Mouse (Mus musculus) midbrain, embryonic 15.5 days (tissue): ENCODE measurements around the gene Gatd1. TPM values are rescaled to one million over a fixed set of nuclear protein-coding genes. Genes with fewer than 3 reads are reported as not detected.

ENCODE experiments used
- ATAC-seq: fragments of 200-750 bp; cut with Nextera tagmentation; replicated peaks from 2 replicates; pipeline ENCODE4 v1.8.0; 2017; ENCODE audit warnings: moderate TSS enrichment
- H3K27ac ChIP-seq: fragments of 300-500 bp; sonication (generic); 2 replicates; pipeline ENCODE4 v1.5.1; 2015; ENCODE audit warnings: mild to moderate bottlenecking, inconsistent platforms
- H3K27me3 ChIP-seq: fragments of 300-500 bp; sonication (generic); replicated peaks from 2 replicates; pipeline ENCODE4 v1.6.1; 2015; ENCODE audit warnings: inconsistent platforms
- H3K36me3 ChIP-seq: fragments of 300-500 bp; sonication (generic); replicated peaks from 2 replicates; pipeline ENCODE4 v1.6.1; 2015; ENCODE audit warnings: inconsistent platforms
- H3K4me1 ChIP-seq: fragments of 300-500 bp; sonication (generic); 2 replicates; pipeline ENCODE4 v1.6.1; 2015; ENCODE audit warnings: inconsistent platforms
- H3K4me2 ChIP-seq: fragments of 300-500 bp; sonication (generic); 2 replicates; pipeline ENCODE4 v1.6.1; 2015; ENCODE audit warnings: inconsistent platforms, mild to moderate bottlenecking, moderate library complexity
- H3K4me3 ChIP-seq: fragments of 300-500 bp; sonication (generic); 2 replicates; pipeline ENCODE4 v1.5.1; 2015; ENCODE audit warnings: mild to moderate bottlenecking, inconsistent platforms
- H3K9ac ChIP-seq: fragments of 300-500 bp; sonication (generic); 2 replicates; pipeline ENCODE4 v1.6.1; 2015; ENCODE audit warnings: mild to moderate bottlenecking, inconsistent platforms
- H3K9me3 ChIP-seq: fragments of 300-500 bp; sonication (generic); 2 replicates; pipeline ENCODE4 v1.6.1; 2016; ENCODE audit warnings: inconsistent platforms
- WGBS: fragments of 180-500 bp; shearing (Covaris S2); methylation state at CpG from one replicate; pipeline ENCODE4 v1.1.7; 2015; ENCODE audit warnings: mixed read lengths; 5-methylcytosine and 5-hydroxymethylcytosine counted together
- polyA plus RNA-seq: library from polyadenylated mRNA; unstranded; fragments of >200 nt; fragmentation: Nextera tagmentation; extraction: Ambion mirVana; gene quantifications from 2 replicates; pipeline ENCODE4 v1.2.1, GENCODE M21; 2015

The Gatd1 gene
- polyA plus RNA-seq, result 57.2 and 59.5 TPM in 2 replicates

GRCm38 (mm10) chr7:141413809-141414584 is at the start of gene Gatd1:
TSS of gene Gatd1 (minus strand) at chr7:141414136.
- peak; percentile 84 for ATAC-seq

DNA sequence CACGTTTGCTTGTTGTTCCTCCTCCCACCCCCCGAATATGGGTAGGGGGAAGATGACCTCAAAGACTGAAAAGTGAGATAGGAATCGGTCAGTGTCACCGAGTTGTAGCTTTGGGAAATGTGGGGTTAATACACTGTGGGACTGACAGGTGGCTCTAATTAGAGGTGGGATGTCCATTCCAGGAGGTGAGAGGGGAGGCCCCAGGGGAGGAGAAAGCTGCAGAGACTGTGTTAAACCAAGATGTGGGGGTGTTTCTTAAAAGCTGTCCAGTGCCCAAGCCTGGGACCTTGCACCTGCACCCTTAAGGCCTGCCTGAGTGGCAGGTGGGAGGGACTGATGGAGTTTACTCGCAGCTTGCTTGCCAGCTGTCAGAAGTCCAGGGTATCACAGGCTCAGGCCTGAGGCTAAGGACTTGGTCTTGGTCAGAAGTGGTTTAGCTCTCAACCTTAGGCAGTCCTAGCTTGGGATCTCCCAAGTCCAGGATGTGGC is 48.4 kb upstream of the Gatd1 start:
- Histone ChIP-seq H3K27me3 (peaks cover 65% of the 10 kb centered on the region), H3K9ac (0 out of 2 replicates have a peak overlapping the region, but pooled peaks have one; percentile 40), H3K9me3 (no peaks in the 10 kb centered on the region), H3K27ac (no peak overlapping the region), H3K36me3 (0 out of 2 replicates have a peak, but pooled peaks cover 4% of the 10 kb centered on the region), H3K4me2 (peak overlapping the region; percentile 59), H3K4me3 (peak overlapping the region; percentile 38), H3K4me1 (peaks cover 20% of the 10 kb centered on the region)
- WGBS, result 24% methylated on average over 5 of the region's 5 CpGs
- no peak for ATAC-seq

More at GRCm38 (mm10) chr7:141413809-141414584, at the start of gene Gatd1:
- Histone ChIP-seq H3K4me3 (peak within 1 kb of the TSS; percentile 76), H3K9ac (peak within 1 kb of the TSS; percentile 90), H3K27ac (peak within 1 kb of the TSS; percentile 90), H3K4me2 (peak within 1 kb of the TSS; percentile 89), H3K4me1 (peaks cover 19% of the 10 kb centered on the region), H3K9me3 (no peaks in the 10 kb centered on the region), H3K36me3 (no peaks in the 10 kb centered on the region), H3K27me3 (no peaks in the 10 kb centered on the region)
- WGBS, result under 1% methylated on average over 55 of the region's 56 CpGs

DNA sequence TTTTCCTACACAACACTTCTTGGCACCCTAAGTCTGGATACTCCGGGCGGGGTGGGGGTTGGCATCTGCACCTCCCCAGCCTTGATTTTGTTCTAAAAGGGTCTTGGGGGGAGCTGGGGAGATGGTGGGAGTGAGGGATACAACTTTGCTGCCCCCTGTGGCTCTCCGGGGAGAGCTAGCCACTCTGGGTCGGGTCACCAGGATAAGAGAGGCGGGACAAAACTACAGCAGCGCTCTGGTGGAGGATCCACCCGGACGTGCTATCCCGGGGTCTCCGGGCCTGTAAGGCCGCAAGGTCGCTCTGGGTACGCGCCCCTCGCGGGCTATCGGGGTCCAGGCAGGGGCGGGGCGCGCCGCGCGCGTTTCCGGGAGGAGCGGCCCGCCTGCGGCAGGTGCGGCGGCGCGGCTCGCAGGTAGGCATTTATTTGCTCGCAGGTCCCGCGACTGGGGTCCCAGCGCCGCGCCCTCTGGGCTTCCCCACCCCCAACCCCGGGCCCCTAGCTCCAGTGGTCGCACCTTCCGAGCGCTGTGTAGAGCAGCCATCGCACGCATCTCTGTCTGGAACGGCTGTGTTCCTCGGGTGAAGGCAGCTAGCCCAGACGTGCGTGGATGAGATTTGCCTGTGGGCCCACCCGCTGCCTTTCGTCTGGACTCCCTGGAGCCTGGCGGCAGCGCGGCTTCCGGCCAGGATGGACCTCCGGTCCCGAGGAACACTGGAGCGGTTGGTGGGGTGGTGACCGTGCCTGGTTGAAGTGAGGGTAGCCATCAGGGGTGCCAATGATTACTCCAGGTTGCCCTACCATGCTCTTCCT is 47.8 kb upstream of the Gatd1 start:
- H3K27me3 ChIP-seq, result peaks cover 65% of the 10 kb centered on the region
- peak overlapping the region; percentile 40 for H3K9ac ChIP-seq
- no peak for ATAC-seq
- peaks cover 15% of the 10 kb centered on the region for H3K4me1 ChIP-seq
- H3K9me3 ChIP-seq, result no peaks in the 10 kb centered on the region
- H3K27ac ChIP-seq, result no peak overlapping the region
- peak overlapping the region; percentile 59 for H3K4me2 ChIP-seq
- peak overlapping the region; percentile 38 for H3K4me3 ChIP-seq
- 0 out of 2 replicates have a peak, but pooled peaks cover 4% of the 10 kb centered on the region for H3K36me3 ChIP-seq
- WGBS, result 3% methylated on average over 59 of the region's 59 CpGs

- peaks cover 59% of the 10 kb centered on the region for H3K27me3 ChIP-seq
- 80% methylated on average over 15 of the region's 15 CpGs for WGBS
- H3K9me3 ChIP-seq, result no peaks in the 10 kb centered on the region
- H3K9ac ChIP-seq, result peak within 1 kb of the TSS; percentile 40
- peaks cover 27% of the 10 kb centered on the region for H3K4me1 ChIP-seq
- H3K4me3 ChIP-seq, result peak within 1 kb of the TSS; percentile 38
- H3K27ac ChIP-seq, result no peak within 1 kb of the TSS
- H3K36me3 ChIP-seq, result 0 out of 2 replicates have a peak, but pooled peaks cover 4% of the 10 kb centered on the region
- H3K4me2 ChIP-seq, result peak within 1 kb of the TSS; percentile 59
- no peak for ATAC-seq
Observed at GRCm38 (mm10) chr7:141460391-141461113, 46.6 kb upstream of the Gatd1 start, which contains the start of gene Cracr2b. TSS of gene Cracr2b (plus strand) at chr7:141461094.

DNA sequence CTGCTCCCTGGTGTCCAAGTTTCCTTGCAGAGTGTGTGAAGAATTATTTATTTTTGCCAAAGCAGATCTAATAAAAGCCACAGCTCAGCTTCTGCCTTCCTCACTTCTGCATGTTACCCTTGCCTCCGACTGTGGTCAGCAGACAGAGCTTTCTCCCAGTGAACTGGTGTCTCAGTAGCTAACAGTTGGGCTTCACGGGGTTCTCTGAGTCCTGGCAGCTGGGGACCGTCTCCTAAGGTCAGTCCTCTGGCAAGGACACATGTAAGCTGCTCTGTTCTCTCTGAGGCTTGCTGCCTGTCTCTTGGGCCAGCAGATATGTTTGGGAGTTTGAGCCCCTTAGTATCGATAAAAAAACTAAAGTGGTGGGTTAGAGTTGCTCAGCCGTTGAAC is 46.1 kb upstream of the Gatd1 start:
- Histone ChIP-seq H3K4me1 (peaks cover 27% of the 10 kb centered on the region), H3K27me3 (peaks cover 53% of the 10 kb centered on the region), H3K27ac (no peak overlapping the region), H3K36me3 (0 out of 2 replicates have a peak, but pooled peaks cover 4% of the 10 kb centered on the region), H3K4me3 (no peak overlapping the region), H3K9ac (no peak overlapping the region), H3K9me3 (no peaks in the 10 kb centered on the region), H3K4me2 (no peak overlapping the region)
- no peak for ATAC-seq
- WGBS, result 86% methylated on average over 5 of the region's 5 CpGs

DNA sequence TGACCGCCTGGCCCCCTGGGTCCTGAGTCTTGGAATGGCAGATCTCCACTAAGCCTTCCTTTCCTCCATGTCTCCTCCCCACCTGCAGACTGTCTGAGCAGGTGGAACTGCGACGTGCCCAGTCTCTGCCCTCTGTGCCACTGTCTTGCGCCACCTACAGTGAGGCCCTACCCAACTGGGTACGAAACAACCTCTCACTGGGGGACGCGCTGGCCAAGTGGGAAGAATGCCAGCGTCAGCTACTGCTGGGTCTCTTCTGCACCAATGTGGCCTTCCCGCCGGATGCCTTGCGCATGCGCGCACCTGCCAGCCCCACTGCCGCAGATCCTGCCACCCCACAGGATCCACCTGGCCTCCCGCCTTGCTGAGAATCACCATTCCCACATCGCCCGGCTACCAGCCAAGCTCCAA is 45.4 kb upstream of the Gatd1 start:
- Histone ChIP-seq H3K27me3 (peaks cover 46% of the 10 kb centered on the region), H3K4me2 (no peak overlapping the region), H3K9ac (no peak overlapping the region), H3K9me3 (no peaks in the 10 kb centered on the region), H3K36me3 (0 out of 2 replicates have a peak, but pooled peaks cover 4% of the 10 kb centered on the region), H3K4me3 (no peak overlapping the region), H3K27ac (no peak overlapping the region), H3K4me1 (peaks cover 25% of the 10 kb centered on the region)
- WGBS, result 91% methylated on average over 17 of the region's 17 CpGs
- ATAC-seq, result no peak

- peaks cover 40% of the 10 kb centered on the region for H3K27me3 ChIP-seq
- no peak for ATAC-seq
- H3K36me3 ChIP-seq, result 0 out of 2 replicates have a peak, but pooled peaks cover 4% of the 10 kb centered on the region
- no peak overlapping the region for H3K4me2 ChIP-seq
- no peaks in the 10 kb centered on the region for H3K9me3 ChIP-seq
- no peak overlapping the region for H3K4me3 ChIP-seq
- H3K27ac ChIP-seq, result no peak overlapping the region
- 89% methylated on average over 11 of the region's 11 CpGs for WGBS
- H3K9ac ChIP-seq, result no peak overlapping the region
- peaks cover 25% of the 10 kb centered on the region for H3K4me1 ChIP-seq
Observed at GRCm38 (mm10) chr7:141458661-141459060, 44.7 kb upstream of the Gatd1 start.

- Histone ChIP-seq H3K4me3 (no peak overlapping the region), H3K36me3 (0 out of 2 replicates have a peak, but pooled peaks cover 4% of the 10 kb centered on the region), H3K27me3 (peaks cover 34% of the 10 kb centered on the region), H3K27ac (no peak overlapping the region), H3K4me2 (no peak overlapping the region), H3K9me3 (no peaks in the 10 kb centered on the region), H3K4me1 (peaks cover 25% of the 10 kb centered on the region), H3K9ac (no peak overlapping the region)
- ATAC-seq, result no peak
- WGBS, result 75% methylated on average over 15 of the region's 15 CpGs
Observed at GRCm38 (mm10) chr7:141457986-141458660, 44.2 kb upstream of the Gatd1 start.

- H3K36me3 ChIP-seq, result peaks cover 5% of the 10 kb centered on the region; the same call in 1 of the 2 replicates
- H3K9me3 ChIP-seq, result no peaks in the 10 kb centered on the region
- no peak overlapping the region for H3K4me3 ChIP-seq
- H3K27me3 ChIP-seq, result peaks cover 25% of the 10 kb centered on the region
- H3K27ac ChIP-seq, result no peak overlapping the region
- no peak overlapping the region for H3K4me2 ChIP-seq
- no peak for ATAC-seq
- peaks cover 25% of the 10 kb centered on the region for H3K4me1 ChIP-seq
- no peak overlapping the region for H3K9ac ChIP-seq
- WGBS, result 95% methylated on average over 14 of the region's 14 CpGs
Observed at GRCm38 (mm10) chr7:141457236-141457635, 43.3 kb upstream of the Gatd1 start.

- Histone ChIP-seq H3K4me2 (peak overlapping the region; percentile 92), H3K27me3 (peaks cover 22% of the 10 kb centered on the region), H3K9ac (no peak overlapping the region), H3K27ac (no peak overlapping the region), H3K9me3 (no peaks in the 10 kb centered on the region), H3K4me1 (peaks cover 21% of the 10 kb centered on the region), H3K36me3 (peaks cover 10% of the 10 kb centered on the region; the same call in 1 of the 2 replicates), H3K4me3 (no peak overlapping the region)
- 92% methylated on average over 6 of the region's 6 CpGs for WGBS
- ATAC-seq, result no peak
Observed at GRCm38 (mm10) chr7:141456739-141457138, 42.8 kb upstream of the Gatd1 start.
